Mouse (Mus musculus): ENCODE data around the gene Rps21. TPM values are rescaled to one million over a fixed set of nuclear protein-coding genes. Genes with fewer than 3 reads are reported as not detected.

Gene Rps21
- polyA plus RNA-seq, 1 experiment from 2014 or later = 871 TPM

DNA sequence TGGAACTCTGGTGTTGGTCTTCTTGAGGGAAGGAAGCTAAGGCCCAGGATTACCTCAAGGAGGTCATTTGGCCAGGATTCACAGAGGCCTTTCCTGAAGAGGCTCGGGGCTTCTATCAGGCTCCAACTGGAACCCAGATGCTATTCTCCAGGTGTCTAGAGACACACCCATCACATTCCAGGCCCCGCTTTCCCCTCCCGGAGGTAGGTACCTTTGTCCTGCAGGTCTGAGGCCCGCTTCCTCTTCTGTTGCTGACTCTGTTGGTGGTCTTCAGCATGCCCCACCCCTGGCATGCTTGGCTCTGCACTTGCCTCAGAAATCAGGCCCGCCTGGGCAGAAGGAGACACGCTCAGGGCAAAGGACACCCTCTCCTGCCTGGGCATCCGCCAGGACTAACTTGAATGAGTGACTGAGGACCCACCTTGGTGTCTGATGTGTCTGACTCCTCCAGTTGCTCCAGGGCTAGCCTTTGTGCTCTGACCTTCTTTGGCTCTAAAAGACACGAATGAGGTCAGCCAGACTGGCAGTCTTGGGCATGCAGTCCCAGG is 20.7 kb downstream of the Rps21 start:
- Histone ChIP-seq H3K36me3 (ENCODE audit: control insufficient read depth, insufficient read depth, low read length) (no peaks in the 10 kb centered on the region), H3K4me2 (ENCODE audit: low read length) (no peak overlapping the region), H3K9ac (ENCODE audit: low read length) (no peak overlapping the region), H3K27ac (ENCODE audit: low read depth) (peak overlapping the region; percentile 82), H3K4me1 (replicated peaks; ENCODE audit: control insufficient read depth, insufficient read depth, low read length) (peaks cover 3% of the 10 kb centered on the region; the same call in 1 of the 2 replicates), H3K27me3 (replicated peaks; ENCODE audit: control insufficient read depth, insufficient read depth, low read length) (no peaks in the 10 kb centered on the region), H3K4me3 (ENCODE audit: low read depth, low read length) (no peak overlapping the region), H3K9me3 (ENCODE audit: control insufficient read depth, low read length) (no peaks in the 10 kb centered on the region)
- WGBS = 50% methylated on average over 8 of the region's 8 CpGs
- DNase-seq (ENCODE audit: low spot score) = no peak
- ATAC-seq (replicated peaks; ENCODE audit: low FRiP score, low TSS enrichment, low read depth) = no peak

DNA sequence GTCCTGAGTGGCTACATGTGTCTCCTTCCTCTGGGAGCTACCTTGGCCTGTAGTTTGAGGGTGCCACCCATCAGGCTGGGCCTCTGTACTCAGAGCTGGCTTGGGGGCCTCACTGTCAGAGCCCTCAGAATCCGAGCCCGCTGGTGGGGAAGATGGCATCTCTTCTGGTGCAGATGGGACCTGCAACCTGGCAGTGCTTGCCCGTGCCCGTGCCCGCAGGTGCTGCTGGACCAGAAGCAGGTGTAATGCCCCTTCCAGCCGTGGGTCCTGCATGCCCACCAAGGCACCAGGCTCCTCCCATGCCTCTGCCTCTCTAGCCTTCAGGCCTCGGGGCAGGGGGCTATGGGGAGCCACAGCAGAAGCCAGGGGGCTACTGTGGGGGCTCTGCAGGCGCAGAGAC is 22.1 kb downstream of the Rps21 start:
- H3K27me3 ChIP-seq (replicated peaks; ENCODE audit: control insufficient read depth, insufficient read depth, low read length) = no peaks in the 10 kb centered on the region
- H3K9ac ChIP-seq (ENCODE audit: low read length) = no peak overlapping the region
- H3K36me3 ChIP-seq (ENCODE audit: control insufficient read depth, insufficient read depth, low read length) = no peaks in the 10 kb centered on the region
- no peak for ATAC-seq (replicated peaks; ENCODE audit: low FRiP score, low TSS enrichment, low read depth)
- no peak for DNase-seq (ENCODE audit: low spot score)
- 88% methylated on average over 8 of the region's 8 CpGs for WGBS
- H3K4me3 ChIP-seq (ENCODE audit: low read depth, low read length) = no peak overlapping the region
- no peak overlapping the region for H3K4me2 ChIP-seq (ENCODE audit: low read length)
- no peaks in the 10 kb centered on the region for H3K4me1 ChIP-seq (replicated peaks; ENCODE audit: control insufficient read depth, insufficient read depth, low read length)
- H3K27ac ChIP-seq (ENCODE audit: low read depth) = no peak overlapping the region
- H3K9me3 ChIP-seq (ENCODE audit: control insufficient read depth, low read length) = no peaks in the 10 kb centered on the region

DNA sequence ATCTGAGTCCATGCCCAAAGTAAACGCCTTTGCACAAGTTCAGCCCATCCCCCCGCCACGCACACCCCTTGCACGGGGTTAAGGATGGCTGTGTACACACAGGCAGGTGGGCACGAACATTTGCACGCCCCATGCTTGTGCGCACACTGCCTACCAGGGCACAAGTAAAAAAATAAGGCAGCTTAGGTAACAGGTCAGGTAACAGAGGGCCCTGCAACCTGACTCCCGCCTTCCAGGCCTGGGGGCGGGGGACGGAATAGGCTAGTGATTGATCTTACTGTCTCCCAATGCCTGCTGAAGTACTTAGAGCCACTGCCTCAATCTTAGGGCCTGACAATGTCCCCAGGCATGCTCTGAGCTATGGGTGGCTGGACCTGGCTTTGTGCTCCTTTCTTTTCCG is 31.8 kb downstream of the Rps21 start:
- DNase-seq (ENCODE audit: low spot score) (no peak), ATAC-seq (replicated peaks; ENCODE audit: low FRiP score, low TSS enrichment, low read depth) (peak; percentile 20; the same call in 1 of the 2 replicates)
- 39% methylated on average over 11 of the region's 11 CpGs for WGBS
- Histone ChIP-seq H3K4me3 (ENCODE audit: low read depth, low read length) (0 out of 2 replicates have a peak overlapping the region, but pooled peaks have one; percentile 16), H3K4me1 (replicated peaks; ENCODE audit: control insufficient read depth, insufficient read depth, low read length) (peaks cover 16% of the 10 kb centered on the region), H3K27me3 (replicated peaks; ENCODE audit: control insufficient read depth, insufficient read depth, low read length) (no peaks in the 10 kb centered on the region), H3K36me3 (ENCODE audit: control insufficient read depth, insufficient read depth, low read length) (no peaks in the 10 kb centered on the region), H3K4me2 (ENCODE audit: low read length) (peak overlapping the region; percentile 39), H3K9me3 (ENCODE audit: control insufficient read depth, low read length) (no peaks in the 10 kb centered on the region), H3K27ac (ENCODE audit: low read depth) (peak overlapping the region; percentile 75; the same call in 1 of the 2 replicates), H3K9ac (ENCODE audit: low read length) (no peak overlapping the region)

DNA sequence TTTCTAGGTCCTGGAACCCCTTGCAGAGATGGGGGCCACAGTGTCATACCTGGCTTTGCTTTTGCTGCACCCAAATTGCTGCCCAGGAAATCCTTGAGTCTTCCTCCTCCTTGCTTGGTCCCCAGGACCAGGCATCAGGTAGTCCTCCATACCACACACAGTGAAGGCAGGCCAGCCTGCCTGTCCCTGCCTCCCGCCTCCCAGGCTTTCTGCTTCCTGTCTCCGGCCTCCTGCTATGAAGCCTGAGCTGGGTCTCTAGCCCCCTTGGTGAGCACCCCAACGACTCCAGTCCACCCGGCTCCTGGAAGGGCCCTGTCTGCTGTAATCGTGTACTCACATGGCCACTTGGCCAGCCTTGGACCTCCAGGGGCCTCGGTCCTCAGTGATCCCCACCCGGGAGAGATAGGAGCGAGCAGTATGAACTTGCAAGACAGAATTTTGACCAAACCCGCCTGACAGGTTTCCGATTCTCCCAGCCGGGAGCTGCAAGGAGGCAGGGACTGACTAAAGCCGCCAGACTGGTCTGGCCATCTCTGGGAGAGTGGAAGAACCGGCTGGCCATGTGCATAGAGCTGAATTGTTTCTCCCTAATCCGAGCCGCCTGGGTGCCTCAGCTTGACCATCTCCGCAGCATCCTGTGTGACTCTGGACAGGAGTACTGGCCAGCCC is 32.4 kb downstream of the Rps21 start, which contains the start of gene Rbbp8nl:
Gene Rbbp8nl (minus strand): TSS at position 440 of the 669 bp plus-strand sequence.
- Histone ChIP-seq H3K4me1 (replicated peaks; ENCODE audit: control insufficient read depth, insufficient read depth, low read length) (peaks cover 16% of the 10 kb centered on the region), H3K27ac (ENCODE audit: low read depth) (peak within 1 kb of the TSS; percentile 75), H3K9ac (ENCODE audit: low read length) (no peak within 1 kb of the TSS), H3K27me3 (replicated peaks; ENCODE audit: control insufficient read depth, insufficient read depth, low read length) (no peaks in the 10 kb centered on the region), H3K4me2 (ENCODE audit: low read length) (peak within 1 kb of the TSS; percentile 39), H3K36me3 (ENCODE audit: control insufficient read depth, insufficient read depth, low read length) (no peaks in the 10 kb centered on the region), H3K4me3 (ENCODE audit: low read depth, low read length) (peak within 1 kb of the TSS; percentile 16; the same call in 1 of the 2 replicates), H3K9me3 (ENCODE audit: control insufficient read depth, low read length) (no peaks in the 10 kb centered on the region)
- DNase-seq (ENCODE audit: low spot score) = peak; percentile 88
- 38% methylated on average over 16 of the region's 16 CpGs for WGBS
- peak; percentile 82 for ATAC-seq (replicated peaks; ENCODE audit: low FRiP score, low TSS enrichment, low read depth)

DNA sequence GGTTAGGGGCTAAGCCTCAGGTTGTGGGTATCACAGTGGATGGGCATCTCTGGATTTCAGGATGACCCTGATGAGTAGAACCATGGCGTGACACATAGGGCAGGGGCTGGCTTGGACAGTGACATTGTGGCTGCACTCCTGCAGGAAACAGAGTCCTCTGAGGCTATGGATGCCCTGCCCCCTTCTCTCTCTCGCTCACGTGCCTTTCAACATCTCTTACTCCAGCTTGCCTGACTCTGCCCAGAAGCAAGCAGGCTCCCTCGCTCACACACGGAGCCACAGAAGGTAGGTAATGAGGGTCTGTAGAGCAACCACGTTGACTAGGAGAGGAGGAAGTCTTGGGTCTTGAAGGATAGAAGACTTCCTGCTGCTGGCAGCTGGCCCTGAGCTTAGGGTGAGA is 33.3 kb downstream of the Rps21 start:
- ATAC-seq (replicated peaks; ENCODE audit: low FRiP score, low TSS enrichment, low read depth) = no peak
- 51% methylated on average over 6 of the region's 6 CpGs for WGBS
- H3K4me3 ChIP-seq (ENCODE audit: low read depth, low read length) = no peak overlapping the region
- no peak overlapping the region for H3K9ac ChIP-seq (ENCODE audit: low read length)
- H3K4me1 ChIP-seq (replicated peaks; ENCODE audit: control insufficient read depth, insufficient read depth, low read length) = peaks cover 16% of the 10 kb centered on the region
- H3K27ac ChIP-seq (ENCODE audit: low read depth) = no peak overlapping the region
- no peaks in the 10 kb centered on the region for H3K27me3 ChIP-seq (replicated peaks; ENCODE audit: control insufficient read depth, insufficient read depth, low read length)
- no peaks in the 10 kb centered on the region for H3K36me3 ChIP-seq (ENCODE audit: control insufficient read depth, insufficient read depth, low read length)
- no peak overlapping the region for H3K4me2 ChIP-seq (ENCODE audit: low read length)
- H3K9me3 ChIP-seq (ENCODE audit: control insufficient read depth, low read length) = no peaks in the 10 kb centered on the region
- no peak for DNase-seq (ENCODE audit: low spot score)

DNA sequence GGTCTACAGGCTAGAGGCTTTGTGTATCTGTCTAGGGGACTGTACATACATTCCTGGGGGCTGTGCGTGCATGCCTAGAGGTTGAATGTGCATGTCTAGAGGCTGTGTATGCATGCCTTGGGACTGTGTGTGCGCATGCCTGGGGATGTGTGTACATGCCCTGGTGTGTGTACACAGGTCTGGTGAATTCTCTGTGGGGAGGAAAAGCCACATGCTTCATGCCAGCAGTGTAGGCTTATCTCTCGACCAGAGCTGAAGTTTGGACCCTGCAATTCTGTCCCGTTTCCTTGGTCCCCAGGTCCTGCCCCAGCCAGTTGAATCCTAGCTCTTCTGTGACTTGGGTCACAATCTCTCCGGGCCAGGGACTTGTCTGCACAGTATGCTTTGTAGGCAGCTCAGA is 34.4 kb downstream of the Rps21 start:
- DNase-seq (ENCODE audit: low spot score) (no peak), ATAC-seq (replicated peaks; ENCODE audit: low FRiP score, low TSS enrichment, low read depth) (no peak; the same call in 1 of the 2 replicates)
- Histone ChIP-seq H3K4me1 (replicated peaks; ENCODE audit: control insufficient read depth, insufficient read depth, low read length) (peaks cover 16% of the 10 kb centered on the region), H3K4me2 (ENCODE audit: low read length) (no peak overlapping the region), H3K9ac (ENCODE audit: low read length) (no peak overlapping the region), H3K9me3 (ENCODE audit: control insufficient read depth, low read length) (no peaks in the 10 kb centered on the region), H3K36me3 (ENCODE audit: control insufficient read depth, insufficient read depth, low read length) (no peaks in the 10 kb centered on the region), H3K4me3 (ENCODE audit: low read depth, low read length) (no peak overlapping the region), H3K27me3 (replicated peaks; ENCODE audit: control insufficient read depth, insufficient read depth, low read length) (no peaks in the 10 kb centered on the region), H3K27ac (ENCODE audit: low read depth) (no peak overlapping the region)
- WGBS = 60% methylated on average over 5 of the region's 5 CpGs

DNA sequence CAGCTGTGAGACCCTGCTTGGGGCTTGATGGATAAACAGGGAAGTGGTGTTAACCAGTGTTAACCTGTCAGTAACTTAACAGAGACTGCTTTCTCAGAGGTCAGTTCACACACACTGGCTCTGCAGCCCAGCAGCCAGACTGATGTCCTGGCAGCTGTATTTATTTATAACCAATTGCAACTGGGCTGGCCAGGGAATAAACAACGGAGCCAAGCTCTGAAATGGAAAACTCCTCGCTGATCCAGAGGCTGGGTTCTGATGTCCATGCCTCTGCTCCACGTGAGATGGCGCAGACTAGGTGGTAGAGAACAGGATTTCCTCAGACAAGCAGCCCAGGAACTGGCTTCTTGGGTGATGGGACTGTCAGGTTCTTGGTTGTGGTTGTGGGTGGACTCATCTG is 34.8 kb downstream of the Rps21 start:
- H3K4me1 ChIP-seq (replicated peaks; ENCODE audit: control insufficient read depth, insufficient read depth, low read length) = peaks cover 16% of the 10 kb centered on the region
- H3K9ac ChIP-seq (ENCODE audit: low read length) = no peak overlapping the region
- H3K9me3 ChIP-seq (ENCODE audit: control insufficient read depth, low read length) = no peaks in the 10 kb centered on the region
- no peaks in the 10 kb centered on the region for H3K27me3 ChIP-seq (replicated peaks; ENCODE audit: control insufficient read depth, insufficient read depth, low read length)
- H3K4me2 ChIP-seq (ENCODE audit: low read length) = no peak overlapping the region
- ATAC-seq (replicated peaks; ENCODE audit: low FRiP score, low TSS enrichment, low read depth) = no peak
- DNase-seq (ENCODE audit: low spot score) = no peak
- WGBS = 57% methylated on average over 4 of the region's 4 CpGs
- H3K36me3 ChIP-seq (ENCODE audit: control insufficient read depth, insufficient read depth, low read length) = no peaks in the 10 kb centered on the region
- no peak overlapping the region for H3K27ac ChIP-seq (ENCODE audit: low read depth)
- H3K4me3 ChIP-seq (ENCODE audit: low read depth, low read length) = no peak overlapping the region

DNA sequence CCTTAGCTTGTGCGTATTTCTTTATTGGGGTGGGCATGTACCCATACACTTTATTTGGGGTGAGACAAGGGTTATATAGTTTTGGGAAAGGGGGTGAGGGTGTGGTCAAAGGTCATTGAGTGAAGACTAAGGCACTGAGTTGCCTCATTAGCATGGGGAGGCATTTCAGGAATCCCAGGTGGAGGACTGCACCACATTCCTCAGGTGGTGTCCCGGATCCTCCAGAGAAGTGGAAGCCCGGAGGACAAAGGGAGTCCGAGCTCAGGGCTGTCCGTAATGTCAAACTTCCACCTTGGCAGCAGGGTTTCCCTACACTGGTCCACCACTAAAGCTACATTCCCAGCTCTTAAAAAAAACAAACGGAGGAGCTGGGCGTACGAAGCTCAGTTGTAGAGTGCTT is 35.7 kb downstream of the Rps21 start:
- no peaks in the 10 kb centered on the region for H3K9me3 ChIP-seq (ENCODE audit: control insufficient read depth, low read length)
- WGBS = 64% methylated on average over 8 of the region's 8 CpGs
- H3K4me3 ChIP-seq (ENCODE audit: low read depth, low read length) = no peak overlapping the region
- DNase-seq (ENCODE audit: low spot score) = no peak
- ATAC-seq (replicated peaks; ENCODE audit: low FRiP score, low TSS enrichment, low read depth) = no peak
- no peaks in the 10 kb centered on the region for H3K27me3 ChIP-seq (replicated peaks; ENCODE audit: control insufficient read depth, insufficient read depth, low read length)
- H3K4me2 ChIP-seq (ENCODE audit: low read length) = no peak overlapping the region
- H3K36me3 ChIP-seq (ENCODE audit: control insufficient read depth, insufficient read depth, low read length) = no peaks in the 10 kb centered on the region
- no peak overlapping the region for H3K27ac ChIP-seq (ENCODE audit: low read depth)
- peaks cover 16% of the 10 kb centered on the region for H3K4me1 ChIP-seq (replicated peaks; ENCODE audit: control insufficient read depth, insufficient read depth, low read length)
- no peak overlapping the region for H3K9ac ChIP-seq (ENCODE audit: low read length)

DNA sequence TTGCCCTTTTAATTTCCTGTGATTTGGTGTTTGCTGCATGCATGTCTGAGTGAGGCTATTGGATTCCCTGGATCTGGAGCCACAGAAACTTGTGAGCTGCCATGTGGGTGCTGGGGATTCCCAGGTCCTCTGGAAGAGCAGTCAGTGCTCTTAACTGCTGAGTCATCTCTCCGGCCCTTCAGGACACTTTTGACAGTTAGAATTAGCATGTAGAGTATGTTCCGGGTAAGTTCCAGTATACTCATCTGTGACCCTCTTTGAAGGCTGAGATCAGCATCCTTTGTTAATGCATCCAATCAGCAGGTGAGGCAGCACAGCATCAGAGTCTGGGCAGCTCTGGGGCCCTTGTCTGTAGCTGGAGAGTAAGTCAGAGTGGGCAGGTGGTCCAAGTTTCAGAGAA is 43.1 kb downstream of the Rps21 start:
- 42% methylated on average over 2 of the region's 2 CpGs for WGBS
- Histone ChIP-seq H3K9me3 (ENCODE audit: control insufficient read depth, low read length) (no peaks in the 10 kb centered on the region), H3K4me2 (ENCODE audit: low read length) (no peak overlapping the region), H3K27ac (ENCODE audit: low read depth) (0 out of 2 replicates have a peak overlapping the region, but pooled peaks have one; percentile 16), H3K27me3 (replicated peaks; ENCODE audit: control insufficient read depth, insufficient read depth, low read length) (no peaks in the 10 kb centered on the region), H3K4me1 (replicated peaks; ENCODE audit: control insufficient read depth, insufficient read depth, low read length) (no peaks in the 10 kb centered on the region), H3K9ac (ENCODE audit: low read length) (no peak overlapping the region), H3K4me3 (ENCODE audit: low read depth, low read length) (no peak overlapping the region), H3K36me3 (ENCODE audit: control insufficient read depth, insufficient read depth, low read length) (no peaks in the 10 kb centered on the region)
- DNase-seq (ENCODE audit: low spot score) = no peak
- peak; percentile 48 for ATAC-seq (replicated peaks; ENCODE audit: low FRiP score, low TSS enrichment, low read depth)

Data from intestine, embryonic 14.5 days (tissue).